Mouse (Mus musculus) left cerebral cortex, postnatal 36 days (tissue): Measurements from ENCODE around the gene Gng7. TPM values are rescaled to one million over a fixed set of nuclear protein-coding genes. Genes with fewer than 3 reads are reported as not detected.

Source experiments
- DNase-seq, 2 experiments: peaks; one replicate each; pipeline ENCODE4 v3.0.0; 2021 to 2022; ENCODE audit warnings: low spot score in 2 of 2, mixed read lengths in 1 of 2
- intact Hi-C: fragments of 180-260 bp; cut with DNase I; formaldehyde crosslinking; loops from one replicate; pipeline ENCODE4 v1.15.1; 2025
- total RNA-seq, 2 experiments: library from RNA; stranded (reverse); gene quantifications; 2 replicates each; pipeline ENCODE4 v1.2.3; 2021

Gng7 gene
- total RNA-seq, 2 experiments from 2014 or later, result 97.9 to 136 TPM

DNA sequence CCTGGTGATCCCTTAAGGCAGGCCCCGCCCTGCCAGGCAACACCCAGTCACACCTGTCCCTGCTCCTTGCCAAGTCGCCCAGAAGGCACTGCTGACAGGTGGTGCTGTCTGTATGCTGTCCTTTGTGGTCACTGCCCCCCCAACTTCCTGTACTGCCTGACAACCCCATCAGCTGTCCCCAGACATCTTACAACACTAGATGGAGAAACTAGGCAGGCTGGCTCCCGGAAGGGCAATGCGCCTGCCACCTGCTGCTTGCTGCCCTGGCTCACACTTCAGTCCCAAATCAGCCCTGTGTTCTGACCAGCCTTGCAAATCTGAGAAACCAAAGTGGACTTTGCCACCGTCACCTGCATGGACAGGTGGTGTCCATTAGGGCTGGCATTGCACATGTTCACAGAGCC lies 100.5 kb downstream of the Gng7 start:
- intact Hi-C loops, result loop anchor here (10.0 kb wide), 1 partner anchor 171 kb away; no protein-coding TSS in a partner anchor
- DNase-seq, result no peak

- intact Hi-C loops, result loop anchor here (10.0 kb wide), 1 partner anchor 171 kb away; no protein-coding TSS in a partner anchor
- no peak for DNase-seq
These were observed 101.3 kb downstream of the Gng7 start for GRCm38 (mm10) chr10:80913364-80914011.

DNA sequence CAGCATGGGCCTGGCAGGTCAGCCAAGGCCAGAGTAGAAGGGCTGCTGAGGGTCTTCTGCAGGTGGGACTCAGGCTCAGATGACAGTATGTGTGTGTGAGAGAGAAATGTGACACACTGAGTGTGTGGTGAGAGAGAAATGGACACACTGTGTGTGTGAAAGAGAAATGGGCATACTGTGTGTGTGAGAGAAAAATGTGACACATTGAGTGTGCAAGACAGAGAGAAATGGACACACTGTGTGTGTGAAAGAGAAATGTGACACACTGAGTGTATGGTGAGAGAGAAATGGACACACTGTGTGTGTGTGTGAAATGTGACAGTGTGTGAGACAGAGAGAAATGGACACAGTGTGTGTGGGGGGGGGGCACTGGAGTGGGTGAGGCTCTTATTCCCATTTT lies 102.9 kb downstream of the Gng7 start:
- no peak for DNase-seq
- intact Hi-C loops, result loop anchor here (10.0 kb wide), 1 partner anchor 173 kb away; no protein-coding TSS in a partner anchor

DNA sequence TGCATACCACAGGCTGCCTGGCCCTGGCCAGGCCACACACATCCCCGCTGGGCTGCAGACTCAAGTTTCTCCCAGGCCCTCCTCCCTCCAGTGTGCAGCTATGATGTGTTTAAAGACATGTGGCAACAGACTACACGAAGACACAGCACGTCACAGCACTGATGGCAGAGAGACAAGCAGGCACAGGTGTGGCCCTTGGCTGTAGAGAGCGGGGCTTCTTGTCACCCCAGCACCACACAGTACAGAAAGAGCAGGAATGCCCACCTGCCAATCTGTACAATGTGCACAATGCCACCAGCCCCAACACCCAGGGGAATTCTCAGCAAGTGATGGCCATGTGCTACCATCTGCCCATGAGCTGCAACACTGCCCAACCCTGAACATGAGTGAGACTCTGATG lies 103.4 kb downstream of the Gng7 start:
- intact Hi-C loops, result loop anchor here (10.0 kb wide), 1 partner anchor 173 kb away; no protein-coding TSS in a partner anchor

DNA sequence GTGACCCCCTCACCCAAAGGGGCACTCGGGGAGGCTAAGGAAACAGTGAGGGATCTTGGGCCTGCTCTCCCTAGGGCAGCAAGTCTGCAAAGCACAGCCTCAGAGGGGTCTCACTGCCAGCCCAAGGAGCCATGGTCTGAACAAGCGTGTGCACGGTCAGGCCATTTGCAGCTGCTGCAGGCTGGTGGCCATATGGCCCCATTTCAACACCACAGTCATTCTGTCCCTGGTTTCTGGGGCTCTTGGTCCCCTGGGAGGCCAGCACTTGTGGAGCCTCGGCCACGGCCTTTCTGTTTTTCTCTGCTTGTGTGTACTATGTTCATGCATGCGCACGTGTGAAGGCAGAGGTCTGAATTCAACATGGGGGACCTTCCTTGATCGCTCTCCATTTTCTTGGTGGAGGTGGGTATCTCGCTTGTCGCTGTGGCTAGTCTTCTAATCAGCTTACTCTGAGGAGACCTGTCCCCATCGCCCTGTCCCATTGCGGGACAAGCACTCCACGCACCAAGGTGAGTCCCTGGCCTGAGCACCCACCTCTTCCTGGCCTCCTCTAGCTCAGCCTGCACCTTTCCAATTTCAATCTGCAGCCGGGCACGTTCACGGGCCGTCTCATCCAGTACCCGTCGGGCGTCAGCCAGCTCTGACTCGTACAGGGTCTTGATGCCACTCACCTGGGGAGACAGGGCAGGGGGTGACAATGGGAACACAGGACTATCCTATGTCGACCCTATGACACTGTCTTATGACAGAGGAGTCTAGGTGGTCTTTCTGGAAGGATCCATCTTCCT lies 105.2 kb downstream of the Gng7 start:
- intact Hi-C loops, result loop anchor here (10.0 kb wide), 1 partner anchor 175 kb away; no protein-coding TSS in a partner anchor

More for the DNA sequence above, 103.4 kb downstream of the Gng7 start:
- DNase-seq, result no peak

GRCm38 (mm10) chr10:80904709-80905108 lies 110.0 kb downstream of the Gng7 start:
- intact Hi-C loops, result no loop called here
- no peak for DNase-seq

More for the DNA sequence above, 105.2 kb downstream of the Gng7 start:
- DNase-seq, result no peak

- intact Hi-C loops, result no loop called here
These were observed 110.6 kb downstream of the Gng7 start for GRCm38 (mm10) chr10:80904004-80904693.

GRCm38 (mm10) chr10:80903282-80903681 lies 111.5 kb downstream of the Gng7 start:
- no peak for DNase-seq
- intact Hi-C loops, result no loop called here

More at GRCm38 (mm10) chr10:80904004-80904693, 110.6 kb downstream of the Gng7 start:
- DNase-seq, result no peak

DNA sequence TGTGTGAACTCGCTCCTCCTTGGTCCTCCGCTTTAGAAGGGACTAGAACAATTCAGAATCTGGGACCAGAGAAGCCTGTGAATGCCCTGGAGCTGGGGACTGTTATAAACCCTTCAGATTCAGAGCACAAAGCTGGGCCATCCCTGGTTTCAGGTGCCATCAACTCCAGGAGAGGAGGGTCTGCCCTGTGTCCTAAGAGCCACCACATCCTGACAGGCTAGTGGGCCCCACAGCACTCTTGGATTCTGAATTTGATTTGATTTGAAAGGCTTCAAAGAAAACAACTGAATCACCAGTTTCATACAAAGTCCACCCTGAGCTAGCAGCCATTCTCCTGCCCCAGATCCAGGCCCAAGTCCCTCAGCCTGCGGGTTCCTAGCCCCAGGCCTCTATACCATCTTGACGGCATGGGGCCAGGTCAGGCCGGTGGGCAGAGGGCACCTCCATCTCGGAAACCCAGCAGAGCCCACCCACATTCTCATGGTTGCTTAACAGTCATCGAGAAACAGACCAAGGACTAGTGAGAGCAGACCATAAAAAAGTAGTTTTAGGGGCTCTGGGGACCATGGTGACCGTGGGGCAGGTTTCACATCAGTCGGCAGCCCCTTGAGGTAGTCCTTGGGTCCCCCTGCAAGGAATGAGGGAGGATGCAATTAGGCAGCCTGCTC lies 112.3 kb downstream of the Gng7 start:
- intact Hi-C loops, result no loop called here
- no peak for DNase-seq

- no peak for DNase-seq
- intact Hi-C loops, result no loop called here
These were observed 113.1 kb downstream of the Gng7 start for GRCm38 (mm10) chr10:80901409-80902272.

- peak; percentile 99 for DNase-seq
- intact Hi-C loops, result no loop called here
These were observed 114.2 kb downstream of the Gng7 start, which contains the start of gene Timm13 for GRCm38 (mm10) chr10:80900318-80901247. Gene Timm13, minus strand, starts transcription at chr10:80900969.

- no peak for DNase-seq
- intact Hi-C loops, result no loop called here
These were observed 115.0 kb downstream of the Gng7 start for GRCm38 (mm10) chr10:80899591-80900317.

GRCm38 (mm10) chr10:80899074-80899473 lies 115.7 kb downstream of the Gng7 start:
- DNase-seq, result no peak
- intact Hi-C loops, result no loop called here
